Mouse (Mus musculus) CH12.LX (cell line): ENCODE results near the gene Cenph. TPM values are rescaled to one million over a fixed set of nuclear protein-coding genes. Genes with fewer than 3 reads are reported as not detected.

Experiments
- DNase-seq: peaks from one replicate; pipeline ENCODE4 v3.0.0-alpha.2; 2013; ENCODE audit errors: extremely low read depth
- H3K27ac ChIP-seq: 2 replicates; pipeline ENCODE4 v1.5.1; 2012; ENCODE audit warnings: low read depth, mild to moderate bottlenecking, control low read depth, moderate library complexity; ENCODE audit not compliant: insufficient read depth
- H3K27me3 ChIP-seq: replicated peaks from 2 replicates; pipeline ENCODE3; 2012; ENCODE audit warnings: inconsistent platforms
- H3K36me3 ChIP-seq, 2 experiments: replicated peaks in 1 of 2; 2 replicates each; pipeline versions ENCODE3 to v1.6.1; 2012; ENCODE audit warnings: inconsistent platforms in 1 of 2, low read length in 1 of 2, mild to moderate bottlenecking in 1 of 2, mixed read lengths in 1 of 2, moderate library complexity in 1 of 2; ENCODE audit not compliant: control insufficient read depth in 1 of 2, insufficient read depth in 1 of 2
- H3K4me1 ChIP-seq, 2 experiments: 2 replicates each; pipeline ENCODE4 v1.6.1; 2012; ENCODE audit warnings: inconsistent platforms in 1 of 2, moderate library complexity in 1 of 2; ENCODE audit not compliant: insufficient read depth in 2 of 2, control insufficient read depth in 1 of 2
- H3K4me2 ChIP-seq: 2 replicates; pipeline ENCODE4 v1.6.1; 2012; ENCODE audit warnings: low read depth, mild to moderate bottlenecking, control low read depth; ENCODE audit not compliant: poor library complexity, insufficient read depth, severe bottlenecking
- H3K4me3 ChIP-seq, 3 experiments: fragments of 150-350 bp in 1 of 3; sonication (generic) in 1 of 3; replicated peaks in 1 of 3; 2 replicates each; pipeline versions ENCODE3 to v1.5.1; 2011 to 2012; ENCODE audit warnings: low read depth in 2 of 3, low read length in 2 of 3, mild to moderate bottlenecking in 2 of 3, moderate library complexity in 2 of 3, control low read depth in 1 of 3, improper control_type of control experiment in 1 of 3, inconsistent platforms in 1 of 3, mixed read lengths in 1 of 3; ENCODE audit not compliant: poor library complexity in 1 of 3
- H3K79me2 ChIP-seq: replicated peaks from 2 replicates; pipeline ENCODE4 v1.6.1; 2012; ENCODE audit warnings: mild to moderate bottlenecking, moderate library complexity; ENCODE audit not compliant: control insufficient read depth, poor library complexity, insufficient read depth, severe bottlenecking; ENCODE audit errors: extremely low read depth
- H3K9ac ChIP-seq: 2 replicates; pipeline ENCODE4 v1.6.1; 2012; ENCODE audit warnings: low read depth, mild to moderate bottlenecking, control low read depth, moderate library complexity; ENCODE audit not compliant: insufficient read depth
- H3K9me3 ChIP-seq: replicated peaks from 2 replicates; pipeline ENCODE3; 2012; ENCODE audit warnings: low read length, inconsistent platforms, mixed read lengths
- CHD1 ChIP-seq: IDR thresholded peaks from 2 replicates; pipeline ENCODE4 v1.6.1; 2012; ENCODE audit warnings: low read depth, low read length, improper control_type of control experiment, inconsistent platforms
- CTCF ChIP-seq, 2 experiments: IDR thresholded peaks in 1 of 2; conservative IDR thresholded peaks in 1 of 2; 2 replicates each; pipeline ENCODE4 v1.5.1; 2011 to 2012; ENCODE audit warnings: low read depth in 2 of 2, low read length in 2 of 2, improper control_type of control experiment in 1 of 2, inconsistent platforms in 1 of 2, mild to moderate bottlenecking in 1 of 2, moderate library complexity in 1 of 2
- ELF1 ChIP-seq: IDR thresholded peaks from 2 replicates; pipeline ENCODE4 v1.6.1; 2014; ENCODE audit warnings: low read depth, mild to moderate bottlenecking, inconsistent platforms, low read length, improper control_type of control experiment
- ETS1 ChIP-seq: conservative IDR thresholded peaks from 2 replicates; pipeline ENCODE4 v1.6.1; 2012; ENCODE audit warnings: low read depth, mild to moderate bottlenecking, inconsistent platforms, low read length, improper control_type of control experiment, moderate library complexity
- GABPA ChIP-seq: IDR thresholded peaks from 2 replicates; pipeline ENCODE4 v1.6.1; 2012; ENCODE audit warnings: low read depth, low read length, improper control_type of control experiment, inconsistent platforms; ENCODE audit not compliant: insufficient replicate concordance
- IRF4 ChIP-seq: IDR thresholded peaks from 2 replicates; pipeline ENCODE4 v1.6.1; 2014; ENCODE audit warnings: low read depth, mild to moderate bottlenecking, inconsistent platforms, low read length, improper control_type of control experiment
- JUN ChIP-seq: IDR thresholded peaks from 2 replicates; pipeline ENCODE4 v1.6.1; 2011; ENCODE audit warnings: low read depth, mild to moderate bottlenecking, low read length, improper control_type of control experiment, moderate library complexity; ENCODE audit not compliant: insufficient read depth
- MAFK ChIP-seq: IDR thresholded peaks from 2 replicates; pipeline ENCODE4 v1.6.1; 2011; ENCODE audit warnings: low read length, improper control_type of control experiment; ENCODE audit not compliant: insufficient replicate concordance
- MAX ChIP-seq: IDR thresholded peaks from 2 replicates; pipeline ENCODE4 v1.6.1; 2011; ENCODE audit warnings: low read length, improper control_type of control experiment
- MAZ ChIP-seq: IDR thresholded peaks from 2 replicates; pipeline ENCODE4 v1.6.1; 2012; ENCODE audit warnings: low read depth, mild to moderate bottlenecking, inconsistent platforms, low read length, improper control_type of control experiment, moderate library complexity
- MEF2A ChIP-seq: IDR thresholded peaks from 2 replicates; pipeline ENCODE4 v1.6.1; 2014; ENCODE audit warnings: low read depth, mild to moderate bottlenecking, inconsistent platforms, low read length, improper control_type of control experiment, borderline replicate concordance
- MXI1 ChIP-seq: IDR thresholded peaks from 2 replicates; pipeline ENCODE4 v1.6.1; 2011; ENCODE audit warnings: mild to moderate bottlenecking, low read depth, low read length, improper control_type of control experiment
- MYC ChIP-seq: IDR thresholded peaks from 2 replicates; pipeline ENCODE4 v1.6.1; 2011; ENCODE audit warnings: low read depth, mild to moderate bottlenecking, improper control_type of control experiment, low read length
- POLR2A ChIP-seq: IDR thresholded peaks from 2 replicates; pipeline ENCODE4 v1.6.1; 2011; ENCODE audit warnings: low read depth, mild to moderate bottlenecking, improper control_type of control experiment, low read length
- SIN3A ChIP-seq: IDR thresholded peaks from 2 replicates; pipeline ENCODE4 v1.6.1; 2012; ENCODE audit warnings: low read length, improper control_type of control experiment, inconsistent platforms
- UBTF ChIP-seq: IDR thresholded peaks from 2 replicates; pipeline ENCODE4 v1.6.1; 2012; ENCODE audit warnings: low read depth, mild to moderate bottlenecking, inconsistent platforms, low read length, improper control_type of control experiment, moderate library complexity
- ZKSCAN1 ChIP-seq: IDR thresholded peaks from 2 replicates; pipeline ENCODE4 v1.6.1; 2012; ENCODE audit warnings: low read depth, inconsistent platforms, low read length, improper control_type of control experiment, borderline replicate concordance
- ZMIZ1 ChIP-seq: IDR thresholded peaks from 2 replicates; pipeline ENCODE4 v1.6.1; 2012; ENCODE audit warnings: low read depth, mild to moderate bottlenecking, inconsistent platforms, low read length, improper control_type of control experiment
- dilution Hi-C: fragments of 300-500 bp; cut with MboI; formaldehyde crosslinking; loops from 2 replicates; pipeline ENCODE4 v1.14.3; 2020; ENCODE audit warnings: low sequenced_read_pairs; ENCODE audit not compliant: extremely low pct_unique_long_range_greater_than_20kb, extremely low pct_ligation_motif_present
- in situ Hi-C: fragments of 300-500 bp; cut with MboI; formaldehyde crosslinking; loops from 3 replicates; pipeline ENCODE4 v1.14.3; 2019; ENCODE audit warnings: low sequenced_read_pairs, low pct_ligation_motif_present, low pct_unique_long_range_greater_than_20kb, mixed read lengths
- polyA plus RNA-seq: library from polyadenylated mRNA; unstranded; fragments of >175 nt; gene quantifications from 2 replicates; pipeline ENCODE4 v1.2.1, GENCODE M21; 2012; ENCODE audit warnings: low read depth; ENCODE audit not compliant: insufficient read length
- total RNA-seq, 2 experiments: library from RNA; depleted of rRNA; stranded (reverse); fragments of 300-350 nt in 1 of 2; fragments of >200 nt in 1 of 2; gene quantifications; 2 replicates each; pipeline ENCODE4 v1.2.3; 2012 to 2014

Cenph gene
- total and polyA plus RNA-seq, 3 experiments = 23.7 to 49.3 (median 49.1) TPM

DNA sequence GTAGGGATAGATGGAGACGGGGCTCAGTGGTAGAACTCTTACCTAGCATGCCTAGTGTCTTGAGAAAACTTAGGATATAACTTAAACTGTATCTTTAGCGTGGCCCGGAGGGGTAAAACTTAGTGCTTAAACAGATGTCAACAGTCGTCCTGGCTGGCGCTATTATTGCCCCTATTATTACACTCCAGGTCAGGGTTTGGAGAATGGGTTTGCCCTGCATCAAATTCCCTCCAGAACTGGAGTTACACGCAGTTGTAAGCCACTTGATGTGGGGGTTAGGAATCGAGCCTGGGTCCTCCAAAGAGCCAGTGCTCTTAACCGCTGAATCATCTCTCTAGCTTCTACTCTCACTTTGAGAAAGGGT is 339 bp upstream of the Cenph start:
- peaks cover 28 to 58% of the 10 kb centered on the region in 2 experiments for H3K36me3 ChIP-seq
- in situ Hi-C loops (no loop called here), dilution Hi-C loops (no loop called here)
- peaks cover 0 to 23% of the 10 kb centered on the region in 2 experiments; a peak in 2 of 4 replicates for H3K4me1 ChIP-seq
- peak overlapping the region; percentile 14; the same call in 1 of the 2 replicates for H3K9ac ChIP-seq
- H3K79me2 ChIP-seq = peaks cover 12% of the 10 kb centered on the region
- no peaks in the 10 kb centered on the region for H3K27me3 ChIP-seq
- H3K27ac ChIP-seq = peak overlapping the region; percentile 7; the same call in 1 of the 2 replicates
- TF ChIP-seq SIN3A = 0 out of 2 replicates have a peak, but pooled peaks have one; percentile 26
- TF ChIP-seq ELF1 = no peak
- no peak for DNase-seq
- peak overlapping the region; percentile 50 to 86 (median 81) for H3K4me3 ChIP-seq
- H3K4me2 ChIP-seq = peak overlapping the region; percentile 60; the same call in 1 of the 2 replicates
- H3K9me3 ChIP-seq = no peaks in the 10 kb centered on the region

DNA sequence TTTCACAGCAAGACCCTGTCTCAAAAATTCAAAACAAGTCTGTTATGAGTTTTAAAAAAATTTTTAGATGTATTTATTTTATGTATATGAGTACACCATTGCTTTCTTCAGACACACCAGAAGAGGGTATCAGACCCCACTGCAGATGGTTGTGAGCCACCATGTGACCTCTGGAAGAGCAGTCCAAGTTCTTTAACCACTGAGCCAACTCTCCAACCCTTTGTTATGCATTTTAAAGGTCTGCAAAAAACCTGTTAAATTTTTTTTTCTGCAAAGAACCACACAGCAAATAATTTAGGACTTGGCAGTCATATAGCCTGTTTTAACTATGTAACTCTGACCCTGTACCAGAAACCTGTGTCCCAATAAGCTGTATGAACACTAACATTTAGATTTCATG is 995 bp downstream of the Cenph start:
- peak overlapping the region; percentile 62 for H3K4me2 ChIP-seq
- H3K36me3 ChIP-seq = peaks cover 29 to 59% of the 10 kb centered on the region in 2 experiments
- no peak for TF ChIP-seq MAZ
- TF ChIP-seq CHD1 = no peak
- no peak for TF ChIP-seq ZKSCAN1
- no peak for TF ChIP-seq ELF1
- TF ChIP-seq ZMIZ1 = no peak
- no peak for TF ChIP-seq MAX
- TF ChIP-seq CTCF (conservative IDR thresholded peaks at IDR 0.05 in 1 of 2, IDR thresholded peaks at IDR 0.05 in 1 of 2; ENCODE audit: low read depth in 2 of 2, low read length in 2 of 2) = no peak
- TF ChIP-seq MYC = no peak
- no peak for TF ChIP-seq JUN
- TF ChIP-seq MXI1 = no peak
- TF ChIP-seq UBTF = no peak
- TF ChIP-seq MAFK = no peak
- no peak for TF ChIP-seq MEF2A
- no peak for TF ChIP-seq POLR2A
- TF ChIP-seq ETS1 = no peak
- TF ChIP-seq SIN3A = no peak
- TF ChIP-seq GABPA = no peak
- no peak for TF ChIP-seq IRF4
- TF ChIP-seq, all 38 proteins: peak for 0
- peak overlapping the region; percentile 56; the same call in 1 of the 2 replicates for H3K9ac ChIP-seq
- H3K79me2 ChIP-seq = peaks cover 12% of the 10 kb centered on the region
- in situ Hi-C loops = no loop called here
- H3K4me1 ChIP-seq = peaks cover 0 to 23% of the 10 kb centered on the region in 2 experiments; a peak in 2 of 4 replicates
- dilution Hi-C loops = no loop called here
- H3K27ac ChIP-seq = no peak overlapping the region
- no peaks in the 10 kb centered on the region for H3K27me3 ChIP-seq
- peak overlapping the region; percentile 81 to 86 (median 81) for H3K4me3 ChIP-seq
- no peak for DNase-seq
- peaks cover 2% of the 10 kb centered on the region for H3K9me3 ChIP-seq
